Mouse (Mus musculus) small intestine, adult 2 months (tissue): ENCODE measurements around the gene Lama4.

Source experiments
- CTCF ChIP-seq: fragments of 200-500 bp; IDR thresholded peaks from 2 replicates; pipeline ENCODE4 v1.5.1; 2012; ENCODE audit warnings: low read depth, mild to moderate bottlenecking, control low read depth, inconsistent platforms, low read length, moderate library complexity, mixed read lengths; ENCODE audit not compliant: insufficient replicate concordance, insufficient read length; ENCODE audit errors: extremely low read depth
- POLR2A ChIP-seq: fragments of 200-500 bp; IDR thresholded peaks from 2 replicates; pipeline ENCODE4 v1.6.1; 2012; ENCODE audit warnings: low read depth, mild to moderate bottlenecking, control low read depth, inconsistent platforms, low read length, moderate library complexity

DNA sequence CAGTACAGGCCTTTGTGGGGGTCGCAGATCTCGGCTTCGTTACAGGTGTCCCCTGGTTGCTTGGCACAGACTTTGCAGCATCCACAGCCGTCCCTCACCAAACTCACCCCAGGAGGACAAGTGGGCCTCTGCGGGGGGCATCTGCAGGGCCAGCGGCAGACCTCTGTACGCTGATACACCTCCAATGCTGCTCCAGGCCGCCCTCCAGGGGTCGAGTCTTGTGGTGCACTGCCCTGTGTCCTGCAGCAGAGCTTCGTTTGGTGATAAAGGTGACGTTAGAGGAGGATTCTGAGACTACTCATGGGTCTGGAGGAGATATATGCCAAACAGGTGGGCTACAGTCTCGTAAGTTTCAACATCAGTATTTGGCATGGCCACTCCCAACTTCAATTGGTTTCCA is 193.0 kb downstream of the Lama4 start:
- TF ChIP-seq POLR2A (no peak), CTCF (no peak)
